Mouse (Mus musculus): ENCODE data around the gene Srd5a1. TPM values are rescaled to one million over a fixed set of nuclear protein-coding genes. Genes with fewer than 3 reads are reported as not detected.

Srd5a1 gene
- total and polyA plus RNA-seq, 2 experiments from 2014 or later, result 22.6 to 34.7 TPM

- H3K4me1 ChIP-seq (ENCODE audit: insufficient read depth, low read length), result peaks cover 9% of the 10 kb centered on the region
- ATAC-seq (no peak), DNase-seq (ENCODE audit: low spot score) (no peak)
- H3K9ac ChIP-seq (replicated peaks; ENCODE audit: low read length), result no peak overlapping the region
- no peaks in the 10 kb centered on the region for H3K27me3 ChIP-seq (ENCODE audit: insufficient read depth, low read length)
- no peak overlapping the region for H3K27ac ChIP-seq
- no peak overlapping the region for H3K4me3 ChIP-seq (ENCODE audit: low read length)
- no peaks in the 10 kb centered on the region for H3K9me3 ChIP-seq (ENCODE audit: low read length)
- H3K36me3 ChIP-seq (ENCODE audit: insufficient read depth, low read length), result no peaks in the 10 kb centered on the region
- no peak overlapping the region for H3K4me2 ChIP-seq (ENCODE audit: low read depth, low read length)
- no peak for TF ChIP-seq CTCF (IDR thresholded peaks at IDR 0.05; ENCODE audit: low read depth)
Observed at GRCm38 (mm10) chr13:69556728-69557127, 54.5 kb downstream of the Srd5a1 start.

DNA sequence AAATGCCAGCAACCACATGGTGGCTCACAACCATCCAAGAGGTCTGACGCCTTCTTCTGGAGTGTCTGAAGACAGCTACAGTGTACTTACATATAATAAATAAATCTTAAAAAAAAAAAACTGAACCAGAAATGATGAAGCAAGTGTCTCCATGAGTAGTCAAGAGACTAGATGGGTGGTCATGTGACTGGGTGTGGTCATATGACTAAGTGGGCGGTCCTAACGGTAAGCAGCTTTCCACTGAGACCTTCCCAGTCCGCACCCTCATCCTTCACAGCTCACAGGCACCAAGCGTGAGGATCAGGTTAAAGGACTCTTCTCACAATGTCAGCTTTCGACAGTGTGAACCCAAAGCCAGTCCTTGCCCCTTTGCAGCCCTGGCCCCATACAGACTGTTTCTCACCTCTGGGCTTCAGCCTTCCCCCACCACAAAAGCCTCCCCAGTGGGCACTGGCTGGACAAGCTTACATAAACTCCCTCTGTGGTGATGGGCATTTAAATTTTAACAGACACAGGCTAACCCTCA lies 55.2 kb downstream of the Srd5a1 start:
- no peaks in the 10 kb centered on the region for H3K36me3 ChIP-seq (ENCODE audit: insufficient read depth, low read length)
- peaks cover 9% of the 10 kb centered on the region for H3K4me1 ChIP-seq (ENCODE audit: insufficient read depth, low read length)
- WGBS, result 91% methylated on average over 6 of the region's 6 CpGs
- no peaks in the 10 kb centered on the region for H3K9me3 ChIP-seq (ENCODE audit: low read length)
- H3K9ac ChIP-seq (replicated peaks; ENCODE audit: low read length), result no peak overlapping the region
- H3K4me3 ChIP-seq (ENCODE audit: low read length), result no peak overlapping the region
- H3K27me3 ChIP-seq (ENCODE audit: insufficient read depth, low read length), result no peaks in the 10 kb centered on the region
- no peak overlapping the region for H3K27ac ChIP-seq
- TF ChIP-seq CTCF (IDR thresholded peaks at IDR 0.05; ENCODE audit: low read depth), result no peak
- ATAC-seq (no peak), DNase-seq (ENCODE audit: low spot score) (no peak)
- no peak overlapping the region for H3K4me2 ChIP-seq (ENCODE audit: low read depth, low read length)

DNA sequence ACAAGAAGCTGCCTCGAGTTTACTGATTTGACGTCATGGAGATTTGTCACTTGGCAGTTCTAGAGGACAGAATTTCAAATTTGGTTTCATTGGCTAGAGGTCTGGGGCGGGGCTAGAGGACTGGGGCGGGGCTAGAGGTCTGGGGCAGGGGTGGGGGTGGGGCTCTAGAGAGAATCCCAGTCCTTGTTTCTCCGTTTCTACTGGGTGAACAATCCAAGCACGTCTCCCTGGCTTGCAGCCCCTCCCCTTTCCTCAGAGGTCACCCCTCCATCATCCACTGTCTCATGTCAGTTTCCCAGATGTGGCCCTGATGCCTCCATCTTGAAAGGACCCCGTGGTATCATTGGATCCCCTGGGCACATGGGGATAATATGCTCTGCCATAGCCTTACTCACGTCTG lies 56.2 kb downstream of the Srd5a1 start:
- Histone ChIP-seq H3K4me2 (ENCODE audit: low read depth, low read length) (no peak overlapping the region), H3K27me3 (ENCODE audit: insufficient read depth, low read length) (no peaks in the 10 kb centered on the region), H3K9me3 (ENCODE audit: low read length) (no peaks in the 10 kb centered on the region), H3K4me3 (ENCODE audit: low read length) (no peak overlapping the region), H3K4me1 (ENCODE audit: insufficient read depth, low read length) (peaks cover 9% of the 10 kb centered on the region), H3K9ac (replicated peaks; ENCODE audit: low read length) (no peak overlapping the region), H3K27ac (no peak overlapping the region), H3K36me3 (ENCODE audit: insufficient read depth, low read length) (no peaks in the 10 kb centered on the region)
- ATAC-seq (peak; percentile 31), DNase-seq (ENCODE audit: low spot score) (no peak)
- TF ChIP-seq CTCF (IDR thresholded peaks at IDR 0.05; ENCODE audit: low read depth), result no peak
- WGBS, result 34% methylated on average over 8 of the region's 8 CpGs

GRCm38 (mm10) chr13:69554255-69554654 lies 57.0 kb downstream of the Srd5a1 start:
- no peak for DNase-seq (ENCODE audit: low spot score)
- Histone ChIP-seq H3K9me3 (ENCODE audit: low read length) (no peaks in the 10 kb centered on the region), H3K9ac (replicated peaks; ENCODE audit: low read length) (no peak overlapping the region), H3K4me2 (ENCODE audit: low read depth, low read length) (no peak overlapping the region), H3K4me3 (ENCODE audit: low read length) (no peak overlapping the region), H3K27me3 (ENCODE audit: insufficient read depth, low read length) (no peaks in the 10 kb centered on the region), H3K27ac (no peak overlapping the region), H3K4me1 (ENCODE audit: insufficient read depth, low read length) (peaks cover 3% of the 10 kb centered on the region; the same call in 1 of the 2 replicates), H3K36me3 (ENCODE audit: insufficient read depth, low read length) (no peaks in the 10 kb centered on the region)
- no peak for TF ChIP-seq CTCF (IDR thresholded peaks at IDR 0.05; ENCODE audit: low read depth)
- no peak; the same call in 1 of the 2 replicates for ATAC-seq
- WGBS, result 71% methylated on average over 9 of the region's 9 CpGs

DNA sequence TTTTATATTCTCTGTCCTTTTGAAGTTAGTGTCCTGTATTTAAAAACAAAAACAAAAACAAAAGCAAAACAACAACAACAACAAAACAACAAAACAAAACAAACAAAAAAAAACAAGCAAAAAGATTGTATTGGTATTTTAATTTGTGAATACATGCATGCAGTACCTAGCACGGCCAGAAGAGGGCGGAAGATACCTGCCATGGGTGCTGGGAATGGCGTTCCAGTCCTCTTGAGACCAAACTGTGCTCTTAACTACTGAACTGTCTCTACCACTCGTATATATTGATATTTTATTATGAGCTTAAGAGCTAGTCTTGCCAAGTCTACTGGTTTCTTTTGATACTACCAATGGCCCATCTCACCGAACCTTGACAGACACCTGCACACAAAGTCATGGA lies 58.2 kb downstream of the Srd5a1 start:
- no peaks in the 10 kb centered on the region for H3K27me3 ChIP-seq (ENCODE audit: insufficient read depth, low read length)
- no peaks in the 10 kb centered on the region for H3K9me3 ChIP-seq (ENCODE audit: low read length)
- no peak overlapping the region for H3K4me3 ChIP-seq (ENCODE audit: low read length)
- H3K4me1 ChIP-seq (ENCODE audit: insufficient read depth, low read length), result no peaks in the 10 kb centered on the region
- no peak overlapping the region for H3K4me2 ChIP-seq (ENCODE audit: low read depth, low read length)
- no peak overlapping the region for H3K9ac ChIP-seq (replicated peaks; ENCODE audit: low read length)
- DNase-seq (ENCODE audit: low spot score), result peak; percentile 50
- 18% methylated on average over 5 of the region's 5 CpGs for WGBS
- TF ChIP-seq CTCF (IDR thresholded peaks at IDR 0.05; ENCODE audit: low read depth), result peak; percentile 86
- no peaks in the 10 kb centered on the region for H3K36me3 ChIP-seq (ENCODE audit: insufficient read depth, low read length)
- no peak overlapping the region for H3K27ac ChIP-seq
- no peak for ATAC-seq

- H3K4me3 ChIP-seq (ENCODE audit: low read length), result no peak overlapping the region
- no peak overlapping the region for H3K4me2 ChIP-seq (ENCODE audit: low read depth, low read length)
- no peak for ATAC-seq
- no peaks in the 10 kb centered on the region for H3K9me3 ChIP-seq (ENCODE audit: low read length)
- no peaks in the 10 kb centered on the region for H3K36me3 ChIP-seq (ENCODE audit: insufficient read depth, low read length)
- no peak overlapping the region for H3K9ac ChIP-seq (replicated peaks; ENCODE audit: low read length)
- DNase-seq (ENCODE audit: low spot score), result no peak
- no peak overlapping the region for H3K27ac ChIP-seq
- TF ChIP-seq CTCF (IDR thresholded peaks at IDR 0.05; ENCODE audit: low read depth), result no peak
- no peaks in the 10 kb centered on the region for H3K4me1 ChIP-seq (ENCODE audit: insufficient read depth, low read length)
- H3K27me3 ChIP-seq (ENCODE audit: insufficient read depth, low read length), result no peaks in the 10 kb centered on the region
- 89% methylated on average over 2 of the region's 2 CpGs for WGBS
Observed at GRCm38 (mm10) chr13:69550831-69551230, 60.4 kb downstream of the Srd5a1 start.

DNA sequence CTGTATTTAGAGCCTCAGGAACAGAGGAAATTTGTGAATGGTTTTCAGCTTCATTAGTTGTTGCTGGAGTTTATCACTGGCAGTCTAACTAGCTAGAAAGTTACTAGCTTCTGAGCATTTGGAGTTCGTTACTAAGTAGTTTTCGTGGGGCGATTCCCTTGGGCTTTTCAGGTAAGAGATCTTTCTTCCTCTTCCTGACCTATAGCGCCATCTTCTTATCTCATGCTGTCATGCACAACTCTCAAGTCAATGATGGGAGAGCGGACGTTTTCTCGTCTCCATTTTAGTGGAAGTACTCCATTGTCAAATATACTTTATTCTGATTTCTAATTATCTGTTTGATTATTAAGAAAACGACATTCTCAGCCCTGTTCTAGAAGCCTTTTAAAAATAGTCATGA lies 61.3 kb downstream of the Srd5a1 start:
- H3K4me2 ChIP-seq (ENCODE audit: low read depth, low read length), result no peak overlapping the region
- DNase-seq (ENCODE audit: low spot score), result no peak
- no peak overlapping the region for H3K4me3 ChIP-seq (ENCODE audit: low read length)
- H3K27me3 ChIP-seq (ENCODE audit: insufficient read depth, low read length), result no peaks in the 10 kb centered on the region
- ATAC-seq, result no peak
- H3K9me3 ChIP-seq (ENCODE audit: low read length), result no peaks in the 10 kb centered on the region
- TF ChIP-seq CTCF (IDR thresholded peaks at IDR 0.05; ENCODE audit: low read depth), result no peak
- 54% methylated on average over 8 of the region's 8 CpGs for WGBS
- no peak overlapping the region for H3K9ac ChIP-seq (replicated peaks; ENCODE audit: low read length)
- no peak overlapping the region for H3K27ac ChIP-seq
- H3K36me3 ChIP-seq (ENCODE audit: insufficient read depth, low read length), result no peaks in the 10 kb centered on the region
- no peaks in the 10 kb centered on the region for H3K4me1 ChIP-seq (ENCODE audit: insufficient read depth, low read length)

Measured in hindbrain, postnatal 0 days (tissue).